Mouse (Mus musculus) spleen, postnatal 14 days (tissue): ENCODE results near the gene Akap13.

ENCODE experiments used
- DNase-seq, 2 experiments: peaks; one replicate each; pipeline ENCODE4 v3.0.0; 2021 to 2022; ENCODE audit warnings: low spot score in 2 of 2

Gene Akap13

DNA sequence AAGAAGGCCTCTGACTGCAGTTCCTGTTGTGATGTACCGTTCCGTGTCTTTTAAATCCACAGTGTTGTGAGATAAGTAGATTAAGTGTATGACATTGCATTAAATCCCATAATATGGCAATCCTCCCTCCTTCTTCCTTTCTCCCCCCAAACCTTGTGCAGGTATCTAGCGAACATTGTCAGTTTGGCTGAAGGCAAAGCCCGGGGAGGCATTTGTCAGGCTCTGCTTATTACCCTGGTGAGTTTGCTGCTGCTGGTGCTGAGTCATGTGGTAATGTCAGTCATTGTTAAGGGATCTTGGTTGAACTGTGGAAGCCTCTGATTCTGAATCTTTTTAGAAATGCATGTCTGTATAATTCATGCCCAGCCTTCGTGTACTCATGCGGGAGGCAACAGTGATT is 60.1 kb downstream of the Akap13 start:
- no peak for DNase-seq

DNA sequence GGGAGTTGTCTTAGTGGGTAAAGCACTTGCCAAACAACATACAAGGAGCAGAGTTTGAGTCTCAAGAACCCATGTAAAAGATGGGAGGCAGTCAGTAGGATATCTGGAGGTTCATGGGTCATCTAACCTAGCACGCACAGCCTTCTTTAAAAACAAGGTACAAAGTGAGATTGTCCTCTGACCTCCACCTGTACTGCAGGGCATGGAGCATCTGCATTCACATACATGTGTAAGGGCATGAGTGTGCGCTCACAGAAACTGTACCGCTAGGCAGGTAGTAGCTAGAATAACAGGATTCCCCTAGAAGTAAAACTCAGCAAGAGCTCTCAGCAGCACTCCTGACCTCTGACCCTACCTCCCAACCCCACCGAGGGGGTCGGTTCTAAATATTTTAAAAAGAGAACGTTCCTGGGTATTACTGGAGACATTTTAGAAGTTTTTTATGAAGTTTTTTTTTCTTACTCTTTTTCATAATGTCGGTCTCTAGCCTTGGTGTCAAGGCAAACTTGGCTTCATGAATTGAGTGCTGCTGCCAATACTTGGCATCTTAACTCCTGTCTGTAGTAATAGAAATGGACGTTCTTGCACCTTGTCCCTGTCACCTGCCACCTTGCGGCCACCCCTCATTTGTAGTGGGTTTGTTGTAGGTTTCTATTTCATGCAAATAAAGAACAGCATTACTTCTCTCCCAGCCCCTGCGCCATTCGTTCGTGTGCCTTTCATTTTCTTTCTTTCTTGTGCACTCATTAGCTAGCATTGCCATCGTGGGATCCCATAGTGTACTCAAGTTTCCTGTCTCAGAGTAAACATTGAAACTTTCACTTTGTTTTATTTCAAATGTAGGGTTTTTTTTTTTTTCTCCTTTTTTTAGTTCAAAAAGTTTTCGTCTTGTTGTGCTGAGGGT is 61.6 kb downstream of the Akap13 start:
- no peak for DNase-seq

DNA sequence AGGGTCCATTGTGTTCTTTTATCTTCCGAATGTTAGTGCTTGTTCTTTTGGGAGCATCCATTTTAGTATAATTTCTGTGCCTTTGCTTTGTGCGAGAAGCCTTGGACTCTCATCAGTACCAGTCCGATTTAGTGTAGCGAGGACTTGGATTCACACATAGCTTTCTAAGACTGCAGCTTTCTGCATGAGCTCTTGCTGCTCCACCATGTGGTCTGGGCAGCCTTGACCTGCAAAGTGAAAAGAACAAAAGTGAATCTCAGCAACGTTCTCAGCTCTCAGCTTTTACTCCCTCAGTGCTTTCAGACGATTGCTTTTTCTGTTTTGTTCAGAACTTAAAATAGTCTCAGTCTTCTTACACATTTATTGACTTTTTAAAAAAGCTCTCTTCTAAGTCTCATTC is 65.2 kb downstream of the Akap13 start:
- no peak for DNase-seq

DNA sequence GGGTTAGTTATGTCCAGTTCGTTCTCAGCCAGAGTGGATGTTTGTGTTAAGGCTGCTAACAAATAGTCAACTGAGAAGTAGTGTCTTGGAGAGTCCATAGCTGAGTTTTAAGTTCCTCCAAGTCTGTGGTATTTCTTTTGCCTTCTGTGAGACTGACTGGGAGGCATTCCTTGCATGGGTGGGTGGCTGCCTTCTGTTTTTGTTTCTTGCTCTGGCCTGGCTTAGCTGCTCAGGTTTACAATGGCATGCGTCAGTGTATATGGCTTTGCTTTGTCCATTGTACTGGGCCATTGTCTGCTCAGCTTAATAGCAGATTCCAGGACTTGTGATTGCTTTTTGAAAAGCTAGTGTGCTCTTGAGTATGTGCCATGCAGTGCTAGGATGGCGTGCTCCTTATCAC is 65.9 kb downstream of the Akap13 start:
- no peak for DNase-seq

DNA sequence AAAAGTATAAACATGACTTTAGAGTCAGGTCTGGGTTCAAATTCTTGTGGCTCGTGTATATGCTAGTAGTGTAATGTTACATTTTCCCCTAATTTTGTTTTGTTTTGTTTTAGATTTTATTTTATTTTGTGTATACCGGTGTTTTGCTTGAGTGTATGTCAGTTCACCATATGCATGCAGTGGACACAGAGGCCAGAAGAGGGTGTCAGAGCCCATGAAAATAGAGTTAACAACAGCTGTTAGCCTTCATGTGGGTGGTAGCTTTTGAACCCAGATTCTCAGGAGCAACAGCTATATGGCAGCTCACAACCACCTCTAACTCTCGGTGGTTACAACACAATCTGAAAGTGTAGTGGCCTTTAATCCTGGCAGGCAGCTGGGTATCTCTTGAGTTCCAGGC is 66.9 kb downstream of the Akap13 start:
- no peak for DNase-seq

DNA sequence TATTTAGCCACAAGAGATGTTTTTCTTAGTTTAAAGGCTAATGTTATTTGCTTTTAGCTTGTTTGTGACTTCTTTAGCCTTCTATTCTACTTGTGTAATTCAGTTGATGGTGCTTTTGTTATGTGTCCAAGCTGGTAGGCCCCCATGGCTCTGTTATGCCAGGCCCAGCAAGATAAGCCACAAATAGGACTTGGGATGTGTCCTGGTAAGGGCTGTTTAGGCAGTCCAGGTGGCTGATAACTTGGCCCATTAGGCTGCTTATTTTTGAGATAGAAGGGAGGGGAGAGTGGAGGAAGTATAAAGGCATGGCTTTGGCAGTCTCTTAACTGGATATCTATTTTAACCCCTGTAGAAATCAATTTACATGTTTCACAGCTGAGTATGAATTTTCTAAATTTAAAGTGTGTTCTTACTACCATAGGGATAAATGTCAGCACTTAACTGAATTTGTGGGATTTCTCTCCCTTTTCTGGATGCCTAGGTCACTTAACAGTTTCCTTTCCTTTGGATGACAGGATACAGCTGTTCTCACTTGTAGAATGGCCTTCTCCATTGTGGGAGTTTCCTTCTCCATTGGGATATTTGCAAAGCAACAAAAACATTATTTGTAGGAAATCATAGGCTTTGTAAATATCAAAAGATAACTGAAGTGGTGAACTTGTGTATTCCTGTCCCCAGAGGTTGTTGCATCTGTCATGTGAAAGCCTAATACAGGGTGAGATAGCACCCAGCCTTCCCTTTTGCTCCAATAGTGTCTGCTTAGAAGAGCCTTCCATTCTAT is 69.6 kb downstream of the Akap13 start:
- DNase-seq = no peak

DNA sequence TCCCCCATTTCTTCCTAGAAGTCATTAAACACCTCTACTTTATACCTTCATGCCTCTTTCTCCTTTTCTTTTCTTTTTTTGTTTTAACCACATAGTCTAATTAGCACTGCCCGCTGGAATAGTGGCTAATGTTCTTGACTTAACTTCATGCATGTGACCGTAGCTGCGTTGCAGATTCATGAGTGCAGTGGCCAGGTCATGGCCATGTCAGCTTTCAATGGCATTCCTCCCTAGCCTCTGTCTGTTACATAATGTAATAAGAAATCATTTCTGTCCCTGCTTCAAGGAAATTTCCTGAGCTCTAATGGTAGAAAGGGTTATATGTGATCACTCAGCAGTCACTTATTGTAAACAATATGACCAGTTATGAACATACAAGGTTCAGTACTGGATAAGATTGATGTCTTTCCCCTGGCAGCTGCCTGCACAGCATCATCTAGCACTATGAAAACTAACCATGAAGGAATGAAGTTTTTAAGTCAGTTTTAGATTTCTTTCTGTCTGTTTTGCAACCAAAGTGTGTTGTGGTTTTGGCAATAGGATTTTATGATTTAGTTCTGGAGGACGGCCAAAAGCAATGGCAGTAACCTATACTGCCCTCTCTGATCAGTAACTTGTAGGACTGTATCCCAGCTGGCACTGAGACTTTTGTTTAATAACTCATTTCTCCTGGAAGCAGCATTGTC is 70.5 kb downstream of the Akap13 start:
- DNase-seq = no peak

DNA sequence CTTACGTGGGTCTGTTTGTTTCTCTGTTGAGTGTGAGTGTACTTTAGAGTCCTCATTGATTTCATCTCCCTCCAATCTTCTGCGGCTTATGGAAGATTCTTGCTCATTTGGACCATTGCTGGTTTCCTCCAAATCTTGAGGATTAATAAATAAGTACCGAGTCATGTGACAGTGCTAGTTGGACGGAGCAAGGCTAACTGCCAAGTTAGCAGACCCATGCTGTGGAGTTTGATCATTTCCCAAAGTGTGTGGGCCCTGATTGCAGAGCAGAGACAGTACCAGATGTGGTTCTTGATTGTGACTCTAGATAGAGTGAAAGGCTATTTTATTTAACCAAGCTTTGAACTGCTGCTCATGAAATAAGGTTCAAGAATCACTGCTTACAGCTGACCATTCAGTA is 73.4 kb downstream of the Akap13 start:
- DNase-seq = no peak

DNA sequence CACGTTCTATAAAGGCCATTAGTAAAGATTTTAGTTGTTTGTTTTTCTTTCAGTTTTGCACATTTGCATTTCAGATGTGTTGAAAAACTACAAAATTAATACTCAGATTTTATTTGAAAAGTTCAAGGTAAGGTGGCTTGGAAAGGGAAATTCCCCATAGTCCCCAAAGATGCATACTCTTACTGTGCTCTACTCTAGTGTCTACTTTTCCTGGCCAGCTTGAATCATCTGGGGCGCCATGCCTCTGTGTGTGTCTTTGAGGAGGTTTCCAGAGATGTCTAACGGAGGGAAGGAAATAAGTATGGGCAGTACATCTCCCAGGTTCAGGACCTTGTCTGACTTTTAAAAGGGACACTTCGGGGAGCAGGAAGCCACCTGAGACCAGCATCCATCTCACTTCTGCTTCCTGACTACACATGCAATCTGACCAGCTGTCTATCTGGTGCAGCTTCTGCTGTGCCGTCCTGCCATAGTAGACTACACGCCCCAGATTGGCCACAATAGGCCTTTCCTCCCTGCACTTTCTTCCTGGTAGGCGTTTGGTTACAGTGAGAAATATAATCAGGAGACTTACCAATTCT is 74.6 kb downstream of the Akap13 start:
- DNase-seq = no peak

DNA sequence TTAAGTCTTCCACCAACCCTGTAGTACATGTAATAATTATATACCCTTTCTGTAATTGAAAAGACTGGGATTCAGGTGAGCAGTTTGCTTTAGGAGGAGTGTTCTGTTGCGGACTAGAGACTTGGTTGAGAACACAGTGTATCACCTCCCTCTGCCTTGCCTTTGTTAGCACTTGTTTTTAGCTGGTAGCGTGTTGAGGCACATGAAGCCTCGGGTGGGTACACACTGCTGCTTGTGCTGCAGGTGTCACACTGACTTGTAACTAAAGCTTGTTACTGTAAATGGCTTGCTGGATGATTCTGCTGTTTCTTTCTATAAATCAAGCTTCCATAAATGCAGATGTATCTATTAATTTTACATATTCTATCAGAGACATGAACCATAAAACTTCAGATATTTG is 75.3 kb downstream of the Akap13 start:
- DNase-seq = no peak

DNA sequence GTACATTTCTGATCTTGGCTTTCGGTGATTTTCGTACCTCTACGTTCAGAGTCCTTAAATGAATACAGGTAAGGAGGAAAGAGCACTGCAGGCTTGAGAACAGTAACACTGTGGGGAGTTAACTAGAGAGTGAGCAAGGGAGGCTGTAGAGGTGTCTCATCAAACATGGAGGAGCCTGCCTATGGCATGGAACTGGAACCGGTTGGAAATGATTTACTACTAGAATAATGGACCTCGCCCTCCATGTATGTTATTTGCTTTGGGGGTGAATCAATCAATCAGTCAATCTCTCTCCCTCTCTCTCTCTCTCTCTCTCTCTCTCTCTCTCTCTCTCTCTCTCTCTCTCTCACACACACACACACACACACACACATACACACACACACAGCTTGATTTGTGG is 77.7 kb downstream of the Akap13 start:
- DNase-seq = no peak

DNA sequence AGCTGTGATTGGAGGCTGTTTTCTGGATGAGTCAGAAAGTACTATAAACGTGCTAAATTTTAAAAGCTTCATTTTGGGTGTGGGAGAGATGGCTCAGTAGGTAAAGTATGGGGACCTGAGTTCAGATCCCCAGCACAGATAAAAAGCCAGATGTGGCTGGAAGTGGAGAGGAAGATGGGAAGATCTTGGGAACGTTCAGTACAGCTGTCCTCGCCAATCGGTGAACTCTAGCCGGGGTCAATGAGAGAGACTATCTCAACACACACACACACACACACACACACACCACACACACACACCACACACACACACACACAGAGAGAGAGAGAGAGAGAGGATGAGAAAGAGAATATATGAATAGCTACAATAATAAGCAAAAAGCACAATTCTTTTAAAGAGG is 81.0 kb downstream of the Akap13 start:
- no peak for DNase-seq

DNA sequence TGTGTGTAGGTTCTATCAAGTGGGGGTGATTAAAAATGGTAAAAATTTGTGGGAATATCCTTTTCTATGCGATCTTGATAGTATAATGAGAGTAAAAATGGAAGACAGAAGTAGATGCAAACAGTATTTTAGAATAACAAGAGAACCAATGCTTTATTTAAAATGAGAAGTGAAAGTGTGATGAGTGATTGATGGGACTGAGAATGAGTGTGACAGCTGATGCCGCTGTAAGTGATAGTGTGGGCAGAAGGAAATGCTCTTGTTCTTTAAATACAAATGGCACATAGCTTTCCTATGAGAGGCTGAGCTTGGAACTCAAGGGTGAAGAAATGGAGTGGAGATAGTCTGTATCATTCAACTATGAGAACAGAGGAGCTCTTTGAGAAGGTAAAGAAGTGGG is 82.2 kb downstream of the Akap13 start:
- DNase-seq = no peak

DNA sequence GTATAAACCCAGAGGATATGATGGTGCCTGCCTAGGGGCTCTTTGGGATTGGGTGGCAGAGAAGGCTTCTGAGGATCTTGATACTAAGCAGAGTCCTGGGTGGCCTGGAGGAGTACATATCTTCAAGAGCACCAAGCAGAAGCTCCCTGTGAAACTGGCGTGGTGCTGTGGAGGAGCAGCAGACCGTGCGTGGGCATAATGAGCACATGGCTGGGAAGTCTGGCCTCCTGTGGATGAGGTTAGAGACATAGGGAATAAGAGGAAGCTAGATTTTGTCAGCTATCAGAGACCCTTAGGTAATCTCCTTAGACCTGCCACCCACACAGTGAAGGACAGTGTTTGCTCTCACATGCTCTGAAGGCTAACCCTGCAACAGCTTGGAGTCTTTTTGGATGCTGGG is 83.2 kb downstream of the Akap13 start:
- no peak for DNase-seq

DNA sequence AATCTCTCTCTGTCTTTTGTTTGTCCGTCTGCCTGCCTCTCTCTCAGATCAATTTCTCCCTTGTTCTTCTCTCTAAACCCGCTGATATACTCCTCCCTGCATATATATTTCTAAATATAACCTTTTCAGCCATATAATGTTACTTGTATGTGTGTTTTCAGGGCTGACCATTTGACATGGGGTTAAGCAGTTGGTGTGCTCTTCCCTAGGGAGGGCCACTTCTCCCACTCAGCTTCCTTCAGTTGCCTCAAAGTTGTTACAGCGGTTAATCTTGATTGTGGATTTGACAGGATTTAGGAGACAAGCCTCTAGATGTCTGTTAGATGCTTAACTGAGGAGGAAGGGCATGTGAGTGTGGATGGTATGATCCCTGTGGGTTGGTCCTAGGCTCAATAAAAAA is 83.8 kb downstream of the Akap13 start:
- no peak for DNase-seq

DNA sequence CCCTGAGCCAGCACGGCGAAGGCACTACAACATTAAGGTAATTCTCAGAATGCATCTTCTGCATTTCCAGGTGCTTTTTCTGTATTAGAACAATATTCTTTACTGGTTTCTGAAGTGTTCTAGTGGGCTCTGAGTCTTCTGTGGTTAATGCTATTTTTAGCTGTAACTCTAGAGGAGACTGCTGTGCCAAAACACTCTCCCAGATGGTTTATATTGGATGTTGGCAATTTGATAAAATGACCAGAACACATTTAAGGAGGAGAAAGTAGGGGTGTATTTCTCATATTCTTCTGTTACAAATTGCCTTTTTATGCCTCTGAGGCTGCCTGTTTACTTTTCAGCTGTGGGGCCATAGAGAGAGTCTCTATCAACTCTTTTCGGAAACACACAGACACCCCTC is 94.5 kb downstream of the Akap13 start:
- no peak for DNase-seq

DNA sequence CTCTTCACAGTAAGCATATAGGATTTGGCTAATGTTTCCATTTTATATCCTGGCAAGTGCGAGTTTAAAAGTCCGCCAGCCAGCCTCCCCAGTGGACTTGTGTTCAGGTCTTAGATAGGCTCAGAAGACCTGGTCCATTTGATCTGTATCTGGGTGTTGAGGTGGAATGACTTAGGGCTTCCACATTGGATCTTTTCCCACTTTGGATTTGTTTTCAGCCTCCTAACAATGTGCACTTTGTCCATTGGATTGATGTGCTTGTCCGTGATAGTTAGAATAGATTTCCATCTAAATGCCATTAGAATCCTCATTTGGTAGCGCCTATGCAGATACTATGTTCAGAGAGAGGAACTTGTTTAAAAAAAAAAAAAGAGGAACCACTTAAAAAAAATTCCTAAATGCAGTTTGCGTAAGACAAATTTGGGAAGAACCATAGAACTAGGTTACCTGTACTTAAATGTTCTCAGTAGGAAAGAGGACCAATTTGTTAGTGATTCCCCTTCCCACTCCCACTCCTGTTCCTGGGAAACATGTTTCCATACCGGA is 95.5 kb downstream of the Akap13 start:
- DNase-seq = no peak

DNA sequence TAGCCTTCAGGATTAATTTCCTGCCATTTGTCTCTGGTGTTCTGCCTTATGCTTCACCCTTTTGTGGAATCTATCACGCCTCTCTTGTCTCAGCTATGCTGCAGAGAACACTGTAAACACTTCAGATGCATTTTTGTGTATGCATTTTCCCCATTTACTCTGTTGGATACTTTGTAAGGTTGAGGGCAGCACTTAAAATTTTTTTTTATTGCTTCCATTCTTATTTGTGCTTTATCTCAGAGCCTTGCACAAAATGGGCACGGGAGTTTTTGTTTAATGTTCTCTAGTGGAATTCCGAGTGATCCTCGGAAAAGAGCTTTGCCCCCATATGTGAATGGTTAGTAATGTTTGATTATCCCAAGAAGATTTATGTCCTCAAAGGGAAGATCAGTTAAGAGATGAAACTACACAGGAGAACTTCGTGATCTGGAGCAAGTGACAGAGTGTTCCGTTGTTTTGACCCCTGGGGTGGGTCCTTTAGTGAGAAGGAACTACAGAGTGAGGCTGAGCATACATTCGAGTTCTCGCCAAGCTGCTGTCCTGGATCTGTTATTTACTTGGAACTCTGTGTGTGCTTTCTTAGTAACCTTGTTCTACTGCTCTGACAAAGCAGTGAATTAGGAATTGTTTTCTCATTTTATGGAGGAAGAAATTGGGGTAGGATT is 97.8 kb downstream of the Akap13 start:
- DNase-seq = no peak

DNA sequence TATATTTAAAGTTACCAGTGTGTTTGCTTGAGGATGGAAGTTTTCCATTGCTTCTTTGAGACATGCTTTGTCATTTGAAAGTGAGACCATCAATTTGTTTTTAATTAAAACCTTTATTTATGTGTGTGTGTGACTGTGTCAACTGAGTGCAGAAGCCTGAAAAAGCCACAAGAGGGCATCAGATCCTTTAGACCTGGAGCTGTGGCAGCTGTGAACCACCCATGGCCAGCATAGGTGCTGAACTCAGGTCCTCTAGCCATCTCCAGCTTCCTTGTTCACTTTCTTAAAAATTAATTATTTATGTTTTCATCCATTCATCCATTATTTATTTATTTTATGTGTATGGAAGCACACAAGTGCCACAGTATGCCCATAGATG is 98.3 kb downstream of the Akap13 start:
- DNase-seq = no peak

DNA sequence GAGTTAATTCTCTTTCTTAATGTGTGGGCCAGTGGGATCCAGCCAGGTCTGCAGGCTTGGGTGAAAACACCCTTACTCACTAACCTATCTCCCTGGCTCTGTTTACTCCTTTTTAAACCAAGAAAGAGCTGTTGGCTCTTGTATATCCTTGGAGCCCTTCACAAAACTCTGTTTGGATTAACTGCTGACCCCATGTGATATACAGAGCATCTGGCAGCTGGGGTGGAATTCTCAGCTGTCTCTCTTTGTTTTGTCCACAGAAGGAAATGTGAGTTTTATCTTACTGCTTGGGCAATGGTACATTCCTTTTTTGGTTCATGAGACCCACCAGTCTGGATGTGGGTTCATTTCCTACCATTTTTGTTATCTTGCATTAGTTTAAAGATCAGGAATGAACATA is 98.7 kb downstream of the Akap13 start:
- no peak for DNase-seq

DNA sequence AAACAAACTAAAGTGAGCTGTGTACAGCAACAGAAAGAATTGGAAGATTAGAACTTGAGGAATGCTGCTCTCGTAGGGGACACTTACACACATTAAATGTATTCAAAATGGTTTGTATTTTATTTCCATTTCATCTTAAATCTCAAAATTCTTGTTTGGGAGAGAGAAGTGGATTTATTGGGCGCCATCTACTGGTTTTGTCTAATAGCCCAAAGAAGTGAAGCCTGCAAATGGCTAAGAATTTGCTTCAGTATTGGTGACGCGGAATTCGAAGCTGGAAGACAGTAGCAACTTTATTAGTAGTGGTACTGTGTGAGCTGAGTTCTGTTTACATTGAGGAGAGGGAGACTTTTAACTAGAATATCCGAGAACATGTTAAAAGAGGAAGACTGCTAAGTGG is 100.6 kb downstream of the Akap13 start:
- DNase-seq = no peak
